Mouse (Mus musculus): ENCODE measurements around the gene Tmem37.

The Tmem37 gene

GRCm38 (mm10) chr1:120073519-120074306 is at the start of gene Tmem37:
Gene Tmem37, minus strand, starts transcription at chr1:120074074.
- DNase-seq (ENCODE audit: low spot score in 2 of 2): peak; percentile 57 to 82

GRCm38 (mm10) chr1:120122634-120123383 is 48.9 kb upstream of the Tmem37 start:
- DNase-seq (ENCODE audit: low spot score in 2 of 2): no peak

GRCm38 (mm10) chr1:120121930-120122530 is 48.2 kb upstream of the Tmem37 start:
- DNase-seq (ENCODE audit: low spot score in 2 of 2): no peak

GRCm38 (mm10) chr1:120120969-120121811 is 47.3 kb upstream of the Tmem37 start, which contains the start of the genes Dbi and 3110009E18Rik:
Gene Dbi, minus strand, starts transcription at chr1:120121078.
Gene 3110009E18Rik, plus strand, starts transcription at chr1:120121187.
- DNase-seq (ENCODE audit: low spot score in 2 of 2): peak; percentile 91 to 98

- DNase-seq (ENCODE audit: low spot score in 2 of 2): peak; percentile 53 to 55
Measured at GRCm38 (mm10) chr1:120120141-120120968, 46.5 kb upstream of the Tmem37 start.

GRCm38 (mm10) chr1:120119389-120119788 is 45.5 kb upstream of the Tmem37 start:
- DNase-seq (ENCODE audit: low spot score in 2 of 2): no peak

- no peak for DNase-seq (ENCODE audit: low spot score in 2 of 2)
Measured at GRCm38 (mm10) chr1:120118854-120119253, 45.0 kb upstream of the Tmem37 start.

- peak in 1 of 2 experiments; percentile 27 for DNase-seq (ENCODE audit: low spot score in 2 of 2)
Measured at GRCm38 (mm10) chr1:120116106-120116505, 42.2 kb upstream of the Tmem37 start.

- DNase-seq (ENCODE audit: low spot score in 2 of 2): peak in 1 of 2 experiments; percentile 77
Measured at GRCm38 (mm10) chr1:120115671-120116081, 41.8 kb upstream of the Tmem37 start.

- no peak for DNase-seq (ENCODE audit: low spot score in 2 of 2)
Measured at GRCm38 (mm10) chr1:120112251-120113187, 38.6 kb upstream of the Tmem37 start.

- no peak for DNase-seq (ENCODE audit: low spot score in 2 of 2)
Measured at GRCm38 (mm10) chr1:120111766-120112165, 37.9 kb upstream of the Tmem37 start.

GRCm38 (mm10) chr1:120109741-120110432 is 36.0 kb upstream of the Tmem37 start:
- no peak for DNase-seq (ENCODE audit: low spot score in 2 of 2)

GRCm38 (mm10) chr1:120105556-120105959 is 31.7 kb upstream of the Tmem37 start:
- peak; percentile 53 to 69 for DNase-seq (ENCODE audit: low spot score in 2 of 2)

- no peak for DNase-seq (ENCODE audit: low spot score in 2 of 2)
Measured at GRCm38 (mm10) chr1:120101227-120101609, 27.3 kb upstream of the Tmem37 start.

- peak in 1 of 2 experiments; percentile 47 for DNase-seq (ENCODE audit: low spot score in 2 of 2)
Measured at GRCm38 (mm10) chr1:120100456-120101226, 26.8 kb upstream of the Tmem37 start.

GRCm38 (mm10) chr1:120099483-120099882 is 25.6 kb upstream of the Tmem37 start:
- DNase-seq (ENCODE audit: low spot score in 2 of 2): no peak

- DNase-seq (ENCODE audit: low spot score in 2 of 2): peak; percentile 66 to 80
Measured at GRCm38 (mm10) chr1:120098327-120098726, 24.5 kb upstream of the Tmem37 start.

GRCm38 (mm10) chr1:120094920-120095319 is 21.0 kb upstream of the Tmem37 start:
- no peak for DNase-seq (ENCODE audit: low spot score in 2 of 2)

Data from urinary bladder, postnatal 36 days (tissue).